Mouse (Mus musculus) hindbrain, embryonic 14.5 days (tissue): Measurements from ENCODE around the gene Heg1. TPM values are rescaled to one million over a fixed set of nuclear protein-coding genes. Genes with fewer than 3 reads are reported as not detected.

Experiments
- ATAC-seq: fragments of 200-750 bp; cut with Nextera tagmentation; 2 replicates; pipeline ENCODE4 v1.8.0; 2017; ENCODE audit warnings: moderate number of reproducible peaks, mild to moderate bottlenecking, moderate TSS enrichment, moderate library complexity; ENCODE audit not compliant: low FRiP score
- DNase-seq: peaks from one replicate; pipeline ENCODE4 v3.0.0-alpha.2; 2015; ENCODE audit warnings: low spot score
- H3K27ac ChIP-seq: fragments of 300-500 bp; sonication (generic); 2 replicates; pipeline ENCODE4 v1.5.1; 2014; ENCODE audit warnings: mild to moderate bottlenecking, moderate library complexity
- H3K27me3 ChIP-seq: fragments of 300-500 bp; sonication (generic); 2 replicates; pipeline ENCODE4 v1.6.1; 2014; ENCODE audit warnings: mild to moderate bottlenecking, low read length, mixed read lengths; ENCODE audit not compliant: control insufficient read depth, insufficient read depth
- H3K36me3 ChIP-seq: fragments of 300-500 bp; sonication (generic); replicated peaks from 2 replicates; pipeline ENCODE4 v1.6.1; 2014; ENCODE audit not compliant: control insufficient read depth, insufficient read depth
- H3K4me1 ChIP-seq: fragments of 300-500 bp; sonication (generic); replicated peaks from 2 replicates; pipeline ENCODE4 v1.6.1; 2014; ENCODE audit warnings: antibody characterized with exemption, low read length, mixed read lengths; ENCODE audit not compliant: control insufficient read depth, insufficient read depth
- H3K4me2 ChIP-seq: fragments of 300-500 bp; sonication (generic); replicated peaks from 2 replicates; pipeline ENCODE4 v1.6.1; 2014; ENCODE audit warnings: mild to moderate bottlenecking, moderate library complexity
- H3K4me3 ChIP-seq: fragments of 300-500 bp; sonication (generic); replicated peaks from 2 replicates; pipeline ENCODE4 v1.5.1; 2014; ENCODE audit warnings: mild to moderate bottlenecking, low read length
- H3K9ac ChIP-seq: fragments of 300-500 bp; sonication (generic); 2 replicates; pipeline ENCODE4 v1.6.1; 2014
- H3K9me3 ChIP-seq: fragments of 300-500 bp; sonication (generic); 2 replicates; pipeline ENCODE4 v1.6.1; 2016; ENCODE audit warnings: low read length; ENCODE audit not compliant: control insufficient read depth
- WGBS: fragments of 180-500 bp; shearing (Covaris S2); extraction: QIAGEN DNeasy Blood & Tissue Kit; methylation state at CpG from one replicate; pipeline ENCODE4 v1.1.7; 2014; 5-methylcytosine and 5-hydroxymethylcytosine counted together
- polyA plus RNA-seq: library from polyadenylated mRNA; unstranded; fragments of >200 nt; fragmentation: Nextera tagmentation; extraction: Ambion mirVana; gene quantifications from 2 replicates; pipeline ENCODE4 v1.2.1, GENCODE M21; 2014

Heg1 gene
- polyA plus RNA-seq, 1 experiment from 2014 or later: 10.7 TPM

GRCm38 (mm10) chr16:33673530-33674109 lies 10.6 kb upstream of the Heg1 start:
- Histone ChIP-seq H3K27me3 (no peaks in the 10 kb centered on the region), H3K36me3 (no peaks in the 10 kb centered on the region), H3K4me1 (peaks cover 6% of the 10 kb centered on the region; the same call in 1 of the 2 replicates), H3K9ac (no peak overlapping the region), H3K4me3 (no peak overlapping the region), H3K4me2 (no peak overlapping the region), H3K27ac (peak overlapping the region; percentile 47; the same call in 1 of the 2 replicates), H3K9me3 (no peaks in the 10 kb centered on the region)
- WGBS: 35% methylated on average over 14 of the region's 14 CpGs
- DNase-seq: peak; percentile 62
- no peak for ATAC-seq

GRCm38 (mm10) chr16:33675151-33675847 lies 8.9 kb upstream of the Heg1 start:
- peaks cover 6% of the 10 kb centered on the region; the same call in 1 of the 2 replicates for H3K4me1 ChIP-seq
- no peaks in the 10 kb centered on the region for H3K36me3 ChIP-seq
- H3K4me2 ChIP-seq: no peak overlapping the region
- WGBS: 87% methylated on average over 10 of the region's 10 CpGs
- DNase-seq: no peak
- ATAC-seq: no peak
- no peak overlapping the region for H3K27ac ChIP-seq
- no peak overlapping the region for H3K9ac ChIP-seq
- H3K4me3 ChIP-seq: no peak overlapping the region
- no peaks in the 10 kb centered on the region for H3K27me3 ChIP-seq
- no peaks in the 10 kb centered on the region for H3K9me3 ChIP-seq

DNA sequence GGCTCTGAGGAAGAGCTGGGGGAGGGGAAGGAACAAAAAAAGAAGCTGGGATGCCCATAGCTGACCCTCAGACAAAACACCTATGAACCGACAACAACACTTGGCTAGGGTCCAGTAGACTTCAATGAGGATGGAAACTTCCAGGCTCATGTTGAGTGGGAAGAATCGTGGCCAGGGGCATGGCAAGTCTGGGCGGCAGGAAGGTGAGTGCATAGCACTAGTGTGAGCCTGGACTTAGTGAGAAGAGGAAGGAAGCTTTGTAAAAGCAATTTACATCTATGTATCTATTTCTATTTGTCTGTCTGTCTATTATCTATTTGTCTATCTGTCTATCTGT lies 8.4 kb upstream of the Heg1 start:
- Histone ChIP-seq H3K27me3 (no peaks in the 10 kb centered on the region), H3K27ac (no peak overlapping the region), H3K4me1 (peaks cover 6% of the 10 kb centered on the region; the same call in 1 of the 2 replicates), H3K4me2 (no peak overlapping the region), H3K4me3 (no peak overlapping the region), H3K9me3 (no peaks in the 10 kb centered on the region), H3K9ac (no peak overlapping the region), H3K36me3 (no peaks in the 10 kb centered on the region)
- DNase-seq (no peak), ATAC-seq (no peak)
- 82% methylated on average over 3 of the region's 3 CpGs for WGBS

DNA sequence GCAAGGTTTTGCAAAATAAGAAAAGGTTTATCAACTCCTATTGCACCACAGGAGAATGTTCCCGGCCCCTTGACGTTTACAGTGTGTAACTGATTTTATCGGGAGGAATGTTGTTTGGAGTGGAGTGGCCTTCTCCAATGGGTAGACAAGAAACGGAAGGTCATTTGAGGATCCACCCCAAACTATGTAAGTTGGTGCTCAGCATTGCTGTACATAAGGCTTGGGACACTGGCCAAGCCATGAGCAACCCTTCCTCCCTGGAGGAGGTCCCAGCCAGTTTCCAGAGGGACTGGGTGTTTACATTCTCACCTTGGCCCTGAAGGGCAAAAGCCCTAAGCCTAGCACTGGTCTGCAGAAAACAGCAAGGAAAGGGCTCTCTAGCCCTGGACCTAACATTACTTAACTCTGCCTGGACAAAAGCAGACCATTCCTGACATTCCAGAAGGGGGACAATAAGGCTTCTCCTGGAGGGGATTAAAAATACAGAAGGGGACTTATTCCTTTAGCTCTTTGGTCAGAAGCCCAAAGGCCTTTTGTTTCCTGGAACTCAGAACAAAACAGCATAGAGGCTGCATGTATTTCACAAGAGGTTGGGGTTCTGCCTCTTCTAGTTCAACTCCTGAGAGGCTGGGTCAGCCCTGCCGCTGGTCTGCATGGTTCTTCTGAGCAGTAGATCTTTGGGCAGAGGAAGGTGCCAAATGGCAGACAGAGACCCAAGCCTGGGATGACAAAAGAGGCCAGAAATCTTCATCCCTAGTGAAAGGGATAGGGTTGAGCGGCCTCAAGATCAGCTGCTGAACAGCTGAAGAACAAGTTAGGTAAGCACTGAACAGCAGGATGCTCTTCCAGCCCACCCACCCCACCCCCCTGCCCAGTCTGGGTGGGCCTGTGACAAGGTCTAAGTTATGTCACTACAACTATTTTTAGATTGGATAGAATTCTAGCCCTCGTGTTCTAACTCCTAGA lies 7.5 kb upstream of the Heg1 start:
- Histone ChIP-seq H3K9me3 (no peaks in the 10 kb centered on the region), H3K4me1 (peaks cover 6% of the 10 kb centered on the region; the same call in 1 of the 2 replicates), H3K36me3 (no peaks in the 10 kb centered on the region), H3K4me2 (no peak overlapping the region), H3K9ac (no peak overlapping the region), H3K27me3 (no peaks in the 10 kb centered on the region), H3K27ac (no peak overlapping the region), H3K4me3 (no peak overlapping the region)
- DNase-seq: no peak
- 85% methylated on average over 7 of the region's 7 CpGs for WGBS
- ATAC-seq: no peak

DNA sequence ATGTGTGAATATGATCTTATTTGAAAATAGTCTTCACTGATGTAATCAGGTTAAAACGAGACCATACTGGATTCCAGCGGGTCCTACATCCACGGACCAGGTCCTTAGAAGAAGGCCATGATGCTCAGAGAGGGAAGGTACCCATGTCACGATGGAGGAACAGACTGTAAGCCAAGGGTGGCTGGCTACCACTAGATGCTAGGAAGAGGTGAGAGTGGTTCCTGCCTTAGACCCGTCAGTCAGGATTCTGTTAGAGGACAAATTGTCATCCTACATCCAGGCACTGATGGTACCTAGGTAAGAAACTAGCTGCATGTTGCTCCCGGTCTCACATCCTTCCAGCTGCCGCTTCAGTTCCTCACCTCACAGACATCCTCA lies 6.9 kb upstream of the Heg1 start:
- Histone ChIP-seq H3K9ac (no peak overlapping the region), H3K27ac (no peak overlapping the region), H3K9me3 (no peaks in the 10 kb centered on the region), H3K27me3 (no peaks in the 10 kb centered on the region), H3K36me3 (no peaks in the 10 kb centered on the region), H3K4me2 (no peak overlapping the region), H3K4me1 (peaks cover 6% of the 10 kb centered on the region; the same call in 1 of the 2 replicates), H3K4me3 (no peak overlapping the region)
- WGBS: 94% methylated on average over 7 of the region's 7 CpGs
- DNase-seq: no peak
- no peak for ATAC-seq

- 91% methylated on average over 5 of the region's 5 CpGs for WGBS
- no peak overlapping the region for H3K4me3 ChIP-seq
- no peak for DNase-seq
Observed at GRCm38 (mm10) chr16:33677901-33678300, 6.3 kb upstream of the Heg1 start.

DNA sequence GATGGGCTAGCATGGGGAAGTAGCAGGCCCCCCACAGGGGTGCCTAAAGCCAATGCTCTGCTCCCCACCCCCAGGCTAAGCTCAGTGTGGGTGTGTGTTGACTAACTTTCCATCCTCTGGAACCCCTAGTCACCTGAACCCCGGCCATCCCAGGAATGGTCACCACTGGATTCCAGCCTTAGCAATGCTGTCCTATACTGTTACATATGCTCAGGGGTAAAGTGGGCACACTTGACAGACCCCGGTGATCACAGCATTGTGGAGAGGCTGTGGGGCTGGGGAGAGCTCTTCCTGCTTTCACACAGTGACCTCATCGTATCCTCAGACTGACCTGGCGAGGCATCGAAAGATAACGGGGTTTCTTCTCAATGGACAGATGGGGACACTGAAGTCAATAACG lies 3.9 kb upstream of the Heg1 start:
- Histone ChIP-seq H3K9ac (no peak overlapping the region), H3K36me3 (no peaks in the 10 kb centered on the region), H3K27ac (no peak overlapping the region), H3K4me3 (no peak overlapping the region), H3K4me2 (no peak overlapping the region), H3K4me1 (no peaks in the 10 kb centered on the region), H3K27me3 (no peaks in the 10 kb centered on the region), H3K9me3 (no peaks in the 10 kb centered on the region)
- DNase-seq (no peak), ATAC-seq (no peak)
- WGBS: 84% methylated on average over 7 of the region's 7 CpGs

More at GRCm38 (mm10) chr16:33677901-33678300, 6.3 kb upstream of the Heg1 start:
- H3K9ac ChIP-seq: no peak overlapping the region
- H3K9me3 ChIP-seq: no peaks in the 10 kb centered on the region
- H3K4me1 ChIP-seq: peaks cover 6% of the 10 kb centered on the region; the same call in 1 of the 2 replicates
- no peak overlapping the region for H3K4me2 ChIP-seq
- no peaks in the 10 kb centered on the region for H3K36me3 ChIP-seq
- H3K27me3 ChIP-seq: no peaks in the 10 kb centered on the region
- no peak overlapping the region for H3K27ac ChIP-seq
- no peak for ATAC-seq

DNA sequence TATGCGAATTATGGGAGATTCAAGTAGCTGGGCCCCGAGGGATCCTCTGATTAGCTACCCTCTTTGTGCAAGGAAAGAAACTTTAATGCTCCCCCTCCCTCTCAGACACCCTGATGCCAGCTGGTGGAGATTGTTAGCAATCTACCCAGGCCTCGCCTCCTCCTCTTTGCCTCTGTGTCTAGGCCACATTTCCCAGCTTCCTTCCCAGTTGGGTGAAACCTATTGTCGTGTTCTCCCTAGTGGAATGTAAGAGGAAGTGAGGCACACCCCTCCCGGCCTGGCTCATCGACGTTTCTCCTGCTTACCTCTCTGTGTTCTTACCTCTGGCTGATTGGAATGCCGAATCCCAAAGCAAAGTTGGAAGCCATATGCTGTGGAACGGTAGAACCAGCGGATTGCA lies 3.4 kb upstream of the Heg1 start:
- no peak overlapping the region for H3K4me2 ChIP-seq
- no peaks in the 10 kb centered on the region for H3K4me1 ChIP-seq
- WGBS: 57% methylated on average over 10 of the region's 10 CpGs
- H3K36me3 ChIP-seq: no peaks in the 10 kb centered on the region
- no peak for ATAC-seq
- no peaks in the 10 kb centered on the region for H3K27me3 ChIP-seq
- H3K9ac ChIP-seq: no peak overlapping the region
- H3K4me3 ChIP-seq: no peak overlapping the region
- H3K9me3 ChIP-seq: no peaks in the 10 kb centered on the region
- H3K27ac ChIP-seq: no peak overlapping the region
- DNase-seq: no peak

GRCm38 (mm10) chr16:33681661-33682060 lies 2.5 kb upstream of the Heg1 start:
- no peak for ATAC-seq
- H3K9ac ChIP-seq: no peak overlapping the region
- no peaks in the 10 kb centered on the region for H3K27me3 ChIP-seq
- H3K4me2 ChIP-seq: no peak overlapping the region
- H3K4me3 ChIP-seq: no peak overlapping the region
- no peaks in the 10 kb centered on the region for H3K9me3 ChIP-seq
- no peak overlapping the region for H3K27ac ChIP-seq
- no peaks in the 10 kb centered on the region for H3K4me1 ChIP-seq
- no peaks in the 10 kb centered on the region for H3K36me3 ChIP-seq
- no peak for DNase-seq
